Mouse (Mus musculus): Measurements from ENCODE around the gene Gm44596.

Gene Gm44596

DNA sequence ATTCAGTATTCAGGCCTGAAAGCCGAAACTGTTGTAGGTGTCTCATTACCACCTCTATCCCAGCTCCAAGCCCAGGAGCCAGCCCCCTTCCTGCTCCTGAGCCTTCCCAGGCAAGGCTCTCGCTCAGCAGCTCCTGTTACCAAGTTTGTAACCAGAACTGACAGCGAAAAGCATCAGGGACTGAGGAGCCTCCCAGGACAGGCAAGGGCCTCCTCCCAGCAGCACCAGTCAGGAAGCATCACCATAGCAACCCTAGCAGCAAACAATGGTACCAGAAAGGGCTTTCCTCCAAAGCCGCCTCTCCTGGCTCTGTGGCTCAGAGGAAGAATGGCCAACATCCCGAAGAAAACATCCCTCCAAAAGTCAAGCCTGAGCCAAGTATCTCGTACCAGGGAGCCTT, at the start of gene Gm44596, which contains the start of gene Tex52:
Gm44596 (plus strand) TSS at position 312 of the 400 bp plus-strand sequence.
Tex52 (plus strand) TSS at position 265 of the 400 bp plus-strand sequence.
- DNase-seq (ENCODE audit: low read depth, low spot score) = no peak

DNA sequence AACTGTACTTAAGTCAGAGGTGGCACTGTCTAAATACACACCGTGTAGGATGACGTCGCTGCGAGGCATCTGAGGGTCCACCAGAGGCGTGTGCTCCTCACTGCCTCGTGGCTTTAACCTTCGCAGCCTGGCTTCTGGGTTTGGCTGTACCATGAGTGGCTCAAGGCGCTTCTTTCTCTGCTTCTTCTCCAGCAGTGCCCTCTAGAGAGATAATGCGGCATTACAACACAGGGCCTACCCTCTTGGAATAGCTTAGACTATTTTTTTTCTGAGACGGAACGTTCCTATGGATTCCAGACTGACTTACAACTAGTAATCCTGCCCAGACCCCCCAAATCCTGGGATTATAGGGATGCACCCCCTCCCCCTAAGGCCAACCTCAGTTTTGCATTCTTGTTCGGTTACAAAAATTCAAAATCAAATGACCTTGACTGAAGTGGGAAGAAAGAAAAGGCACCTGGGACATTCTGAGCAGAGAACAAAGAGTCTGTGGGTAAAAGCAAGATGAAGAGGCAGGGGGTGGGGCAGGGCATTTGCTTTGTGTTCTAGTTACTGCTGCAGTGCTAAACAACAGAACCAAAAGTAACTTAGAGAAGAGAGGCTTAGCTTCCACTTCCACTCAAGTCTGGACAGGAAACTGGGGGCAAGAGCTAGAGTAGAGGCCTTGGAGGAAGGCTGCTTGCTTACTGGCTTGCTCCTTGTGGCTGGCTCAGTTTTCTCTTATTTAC, 40.7 kb upstream of the Gm44596 start:
- DNase-seq (ENCODE audit: low read depth, low spot score) = no peak

DNA sequence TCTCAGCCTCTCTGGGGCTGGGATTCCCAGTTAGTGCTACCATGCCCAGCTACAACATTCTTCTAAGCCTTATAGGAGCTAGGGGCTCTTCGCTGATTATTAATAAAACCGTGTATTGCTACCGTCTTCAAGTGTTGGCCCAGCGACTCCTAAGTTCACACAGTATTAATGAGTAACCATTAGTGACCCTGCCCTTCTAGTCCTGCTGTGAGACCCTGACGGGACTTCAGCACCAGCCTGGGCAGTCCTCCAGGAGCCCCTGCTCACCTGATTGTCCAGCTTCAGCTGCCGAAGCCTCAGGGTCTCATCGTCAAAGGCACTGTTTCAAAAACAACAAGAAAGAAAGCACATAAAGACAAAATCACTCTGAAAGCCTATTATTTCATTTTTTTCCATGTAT, 37.8 kb upstream of the Gm44596 start:
- DNase-seq (ENCODE audit: low read depth, low spot score) = no peak

DNA sequence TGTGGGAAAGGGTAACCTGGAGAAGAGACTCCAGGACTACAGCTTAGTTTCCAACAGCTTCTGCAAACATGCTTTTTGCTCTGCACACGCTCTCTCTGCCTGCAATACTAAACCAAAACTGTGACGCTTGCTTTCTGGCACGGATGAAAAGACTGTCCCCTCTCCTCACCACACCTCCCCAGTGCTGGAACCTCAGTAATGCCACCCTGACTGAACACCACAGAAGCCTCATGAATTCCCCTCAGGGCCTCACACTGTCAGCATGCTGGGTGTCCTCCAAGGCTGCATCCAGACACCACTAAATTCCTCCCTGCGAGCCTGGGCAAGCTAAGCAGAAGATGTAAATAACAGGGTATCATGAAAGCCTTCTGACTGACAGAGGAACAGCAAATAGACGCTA, 36.4 kb upstream of the Gm44596 start:
- DNase-seq (ENCODE audit: low read depth, low spot score) = no peak

DNA sequence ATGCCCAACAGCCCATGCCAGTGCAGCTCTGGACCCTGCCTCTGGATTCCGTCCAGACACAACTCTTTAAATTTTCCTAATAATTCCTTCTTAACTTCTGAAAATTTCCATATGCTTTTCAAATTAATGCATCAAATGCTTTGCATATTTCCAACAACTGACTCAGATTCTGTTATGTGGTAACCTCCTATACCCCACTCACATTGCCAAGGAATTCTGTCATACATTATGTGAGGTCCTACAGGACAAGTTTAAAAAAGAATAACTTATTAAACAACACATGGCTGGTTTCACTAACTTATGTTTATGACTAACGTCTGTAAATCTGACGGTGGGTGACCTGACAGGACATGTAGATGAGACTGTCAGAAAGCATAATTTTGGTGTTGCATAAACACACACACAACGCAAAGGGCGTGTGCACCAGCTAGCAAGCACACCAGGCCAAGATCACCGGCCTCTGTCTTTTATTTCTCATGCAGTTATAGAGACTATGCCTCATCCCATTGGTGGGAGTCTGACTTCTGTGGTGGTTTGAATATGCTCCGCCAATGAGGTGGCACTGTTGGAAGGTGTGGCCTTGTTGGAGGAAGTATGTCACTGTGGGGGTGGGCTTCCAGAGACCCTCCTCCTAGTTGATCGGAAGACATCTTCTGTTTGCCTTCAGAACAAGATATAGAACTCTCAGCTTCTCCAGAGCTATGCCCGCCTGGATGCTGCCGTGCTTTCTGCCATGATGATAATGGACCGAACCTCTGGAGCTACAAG, 33.2 kb upstream of the Gm44596 start:
- no peak for DNase-seq (ENCODE audit: low read depth, low spot score)

DNA sequence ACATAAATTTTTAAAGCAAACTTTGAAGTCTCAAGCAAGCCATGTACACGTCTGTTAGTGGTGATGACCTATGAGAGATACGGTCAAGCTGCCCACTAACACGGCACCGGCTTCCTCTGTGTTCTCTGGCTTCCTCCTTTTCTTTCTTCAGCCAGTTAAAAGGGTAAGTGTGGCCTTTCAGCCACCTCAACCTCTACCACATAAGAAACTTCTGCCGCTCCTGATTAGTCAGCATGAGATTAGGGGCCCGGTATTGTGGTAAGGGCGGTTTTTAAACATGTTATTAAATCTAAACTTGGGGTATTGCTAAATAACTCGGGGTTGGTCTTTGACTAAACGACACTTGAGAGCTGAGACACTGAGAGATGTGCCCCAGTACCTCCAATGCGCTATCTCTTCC, 29.7 kb upstream of the Gm44596 start:
- DNase-seq (ENCODE audit: low read depth, low spot score) = no peak

DNA sequence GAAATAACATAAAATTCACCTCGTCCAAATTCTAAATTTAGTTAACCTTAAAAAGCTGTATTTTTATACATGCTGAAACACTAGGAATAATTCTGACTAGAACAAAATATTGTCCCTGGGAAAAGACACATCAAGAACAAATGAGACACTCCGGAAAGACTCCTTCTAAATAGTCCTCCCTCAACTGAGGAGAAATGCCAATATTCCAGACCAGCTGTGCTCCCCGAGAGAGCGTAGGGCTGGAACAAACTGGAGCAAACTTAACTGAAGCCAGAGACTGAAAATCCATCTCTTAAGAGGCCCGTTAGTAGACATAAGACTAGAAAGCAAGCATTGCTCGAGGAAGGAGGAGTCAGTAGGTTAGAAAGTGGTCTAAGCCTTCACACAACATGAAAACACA, 28.5 kb upstream of the Gm44596 start:
- no peak for DNase-seq (ENCODE audit: low read depth, low spot score)

DNA sequence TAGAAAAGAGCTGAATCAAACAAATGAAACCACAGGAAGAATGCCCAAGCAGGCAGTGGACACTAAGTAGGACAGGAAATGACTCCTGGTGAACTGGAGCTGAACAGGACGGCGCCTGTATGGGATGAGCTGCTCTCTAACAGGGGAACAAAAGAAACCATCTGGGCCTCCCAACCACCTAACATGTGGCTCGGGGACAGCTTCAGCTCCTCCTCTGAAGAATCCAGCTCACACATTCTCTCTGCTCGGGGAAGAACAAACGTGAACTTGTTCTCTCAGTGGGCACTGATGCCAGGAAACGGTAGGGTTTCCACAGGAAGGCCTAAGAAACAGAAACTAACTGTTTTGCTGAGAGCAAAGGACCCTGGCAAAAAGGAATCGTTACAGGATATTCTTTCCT, 25.6 kb upstream of the Gm44596 start:
- no peak for DNase-seq (ENCODE audit: low read depth, low spot score)

DNA sequence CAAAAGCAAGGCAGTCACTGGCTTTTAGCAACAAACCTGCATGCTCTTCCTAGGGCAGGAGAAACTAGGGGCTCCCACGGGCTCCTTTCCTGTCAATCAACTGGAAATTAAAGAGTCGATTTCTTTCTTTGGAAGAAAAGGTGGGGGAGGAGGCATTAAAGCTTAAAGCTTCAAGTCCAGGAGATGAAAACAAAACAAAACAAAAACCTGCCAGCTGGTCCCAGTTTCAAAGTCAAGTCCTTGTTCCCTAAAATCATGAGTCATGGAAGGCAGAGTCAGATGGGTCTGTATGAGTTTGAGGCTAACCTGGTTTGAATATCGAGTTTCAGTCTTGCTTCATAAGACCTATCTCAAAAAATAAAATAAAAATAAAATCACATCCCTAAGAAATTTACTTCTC, 21.2 kb upstream of the Gm44596 start:
- DNase-seq (ENCODE audit: low read depth, low spot score) = no peak

DNA sequence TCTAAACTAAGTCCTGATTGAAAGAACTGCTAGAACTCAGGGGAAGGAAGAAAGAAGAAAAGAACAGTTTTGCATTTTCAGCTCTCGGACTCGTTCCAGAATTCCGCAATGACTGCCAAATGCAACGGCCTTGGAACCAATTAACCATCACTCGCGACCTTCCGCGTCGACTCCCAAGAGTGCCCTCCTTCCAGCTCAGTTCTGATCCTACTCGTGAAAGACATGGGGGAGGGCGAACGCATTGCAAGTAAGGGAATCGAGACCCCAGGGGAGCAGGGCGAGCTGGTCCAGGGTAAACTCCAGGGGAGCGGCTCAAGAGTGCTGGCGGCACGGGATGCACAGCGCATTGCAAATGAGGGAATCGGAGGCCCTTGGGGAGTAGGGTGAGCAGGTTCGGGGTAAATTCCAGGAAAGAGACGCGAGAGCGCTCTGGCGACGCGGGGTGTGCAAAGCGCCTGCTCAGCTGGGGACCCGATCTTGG, 20.1 kb upstream of the Gm44596 start:
- no peak for DNase-seq (ENCODE audit: low read depth, low spot score)

DNA sequence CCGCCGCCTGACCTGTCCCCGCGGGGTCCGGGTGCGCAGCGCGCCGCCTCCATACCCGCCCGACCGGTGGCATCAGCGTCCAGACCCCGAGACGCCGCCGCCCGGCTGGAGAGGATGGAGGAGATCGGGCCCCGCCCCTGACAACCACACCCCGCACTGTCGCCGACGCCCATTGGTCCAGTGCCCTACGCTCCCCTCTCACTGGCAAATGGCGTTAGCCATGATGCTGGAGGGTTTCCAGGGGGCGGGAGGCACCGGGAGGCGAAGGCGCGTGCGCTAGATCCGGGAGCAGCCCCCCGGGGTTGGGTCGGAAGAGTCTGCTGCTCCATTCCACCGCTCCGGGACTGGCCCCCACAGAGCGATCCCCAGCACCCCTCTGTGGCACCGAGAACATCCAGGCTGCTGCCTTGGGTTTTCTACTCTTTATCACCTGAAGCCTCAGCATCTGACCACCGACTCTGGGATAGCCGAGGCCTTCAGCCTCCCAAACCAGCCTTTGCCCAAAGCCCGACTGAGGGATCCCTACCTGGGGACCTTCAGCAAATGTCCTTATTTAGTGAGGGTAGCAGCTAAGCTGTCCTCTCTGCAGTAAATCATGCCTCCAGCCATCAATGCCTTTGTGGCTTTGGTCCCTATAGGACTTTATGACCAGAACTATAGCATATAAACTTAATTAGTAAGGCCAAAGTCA, 19.4 kb upstream of the Gm44596 start, which contains the start of gene Tulp3:
Tulp3 (minus strand) TSS at position 126 of the 691 bp plus-strand sequence.
- peak; percentile 70 for DNase-seq (ENCODE audit: low read depth, low spot score)

DNA sequence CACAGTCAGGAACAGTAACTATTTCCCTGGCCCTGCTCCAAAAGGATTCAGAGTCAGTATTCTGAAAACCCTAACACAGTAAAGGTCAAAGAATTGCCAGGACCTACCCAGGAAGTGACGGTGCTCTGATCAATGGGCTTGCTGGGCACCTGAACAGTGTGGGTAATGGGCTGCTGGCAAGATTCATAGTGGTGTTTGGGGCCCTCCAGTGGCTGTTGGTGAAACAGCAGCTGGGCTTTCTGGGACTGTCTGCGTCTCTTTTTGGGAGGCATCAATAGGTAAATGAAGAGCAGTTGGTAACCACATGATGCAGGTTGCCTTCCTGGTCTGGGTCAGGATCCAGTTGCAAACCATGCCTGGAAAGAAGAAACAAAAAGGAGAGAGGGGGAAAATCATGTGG, 16.3 kb upstream of the Gm44596 start:
- DNase-seq (ENCODE audit: low read depth, low spot score) = no peak

DNA sequence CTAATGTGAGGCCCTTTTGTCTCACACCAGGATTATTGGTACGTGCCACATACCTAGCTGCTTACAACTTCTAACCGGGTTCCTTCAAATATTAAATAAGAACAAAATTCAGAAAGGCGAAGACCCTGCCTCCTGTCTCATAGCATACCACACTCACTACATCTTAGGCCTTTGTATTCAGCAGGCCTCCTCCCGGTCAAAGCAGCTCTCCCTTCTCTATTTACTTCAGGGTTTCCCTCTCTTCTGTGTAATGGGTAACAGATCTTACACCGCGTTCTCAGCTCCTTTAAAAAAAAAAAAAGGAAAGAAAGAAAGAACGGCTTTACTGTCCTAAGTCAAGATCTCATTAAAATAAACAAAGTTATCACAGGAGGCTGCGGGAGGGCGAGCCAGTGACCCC, 13.4 kb upstream of the Gm44596 start:
- DNase-seq (ENCODE audit: low read depth, low spot score) = no peak

DNA sequence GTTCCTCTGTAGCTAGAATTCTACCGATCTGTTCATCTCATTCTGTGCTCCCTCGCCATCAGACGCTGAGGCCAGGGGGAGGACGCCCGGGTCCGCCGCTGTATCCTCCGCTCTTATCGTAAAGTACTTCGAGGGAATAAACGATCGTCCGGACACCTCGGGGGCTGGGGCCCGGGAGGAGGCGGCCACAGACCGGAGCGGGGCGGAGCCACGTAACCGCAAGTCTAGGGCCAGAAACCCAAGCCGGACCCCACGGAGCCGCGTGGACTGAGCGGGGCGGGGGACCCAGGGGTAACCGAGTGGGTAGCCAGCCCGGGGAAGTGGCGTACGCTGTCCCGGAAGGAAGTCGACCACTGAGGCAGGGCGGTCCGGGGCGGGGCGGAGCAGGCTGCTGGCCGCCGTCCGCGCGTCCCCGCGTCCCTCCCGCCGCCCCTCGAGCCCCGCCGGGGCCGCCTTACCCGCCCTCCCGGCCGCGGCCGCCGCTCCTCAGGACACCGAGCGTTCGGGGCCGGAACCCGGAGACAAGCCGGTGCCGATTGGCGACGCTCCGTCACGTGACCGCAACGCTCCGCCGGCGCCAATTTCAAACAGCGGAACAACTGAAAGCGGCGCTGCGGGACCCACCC, 12.8 kb upstream of the Gm44596 start, which contains the start of the genes Rhno1 and Foxm1:
Rhno1 (minus strand) TSS at position 531 of the 626 bp plus-strand sequence.
Foxm1 (plus strand) TSS at position 587 of the 626 bp plus-strand sequence.
- no peak for DNase-seq (ENCODE audit: low read depth, low spot score)

DNA sequence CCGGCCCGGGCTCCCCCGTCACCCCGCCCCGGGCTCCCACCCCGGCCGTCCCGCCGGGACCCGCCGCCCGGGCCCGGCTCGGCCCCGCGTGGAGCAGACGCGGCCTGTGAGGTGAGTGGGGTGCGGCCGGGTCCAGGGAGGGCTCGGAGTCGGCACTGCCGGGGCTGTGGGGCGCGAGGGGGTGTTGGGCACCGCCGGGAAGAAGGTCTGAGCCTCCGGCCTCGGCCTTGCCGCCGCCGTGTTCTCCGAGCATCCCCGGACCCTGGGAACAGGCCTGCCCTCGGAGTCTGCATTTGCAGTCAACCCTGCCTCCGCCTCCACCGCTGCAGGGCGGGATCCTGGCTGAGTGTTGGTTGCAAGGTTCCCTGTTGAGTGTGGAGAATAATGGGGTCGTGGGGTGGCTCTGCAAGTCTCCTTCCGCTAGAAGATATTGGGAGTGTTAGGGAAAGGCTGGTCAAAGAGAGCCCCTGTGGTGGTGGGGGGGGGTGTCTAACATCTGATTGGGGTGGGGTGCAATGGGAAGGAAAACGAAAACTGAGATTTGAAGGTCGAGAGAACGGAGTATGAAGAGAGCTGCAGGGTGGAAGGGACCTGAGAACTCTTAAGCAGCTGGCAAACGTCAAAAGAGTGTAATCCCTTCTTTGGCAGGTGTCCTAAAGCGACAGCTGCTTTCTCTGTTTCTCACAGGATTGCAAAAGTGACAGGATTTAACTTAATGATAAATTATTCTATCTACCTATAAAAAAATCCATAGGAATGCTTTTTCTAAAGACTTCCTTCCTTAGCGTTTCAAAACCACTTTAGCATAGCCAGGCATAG, 12.1 kb upstream of the Gm44596 start:
- DNase-seq (ENCODE audit: low read depth, low spot score) = no peak

DNA sequence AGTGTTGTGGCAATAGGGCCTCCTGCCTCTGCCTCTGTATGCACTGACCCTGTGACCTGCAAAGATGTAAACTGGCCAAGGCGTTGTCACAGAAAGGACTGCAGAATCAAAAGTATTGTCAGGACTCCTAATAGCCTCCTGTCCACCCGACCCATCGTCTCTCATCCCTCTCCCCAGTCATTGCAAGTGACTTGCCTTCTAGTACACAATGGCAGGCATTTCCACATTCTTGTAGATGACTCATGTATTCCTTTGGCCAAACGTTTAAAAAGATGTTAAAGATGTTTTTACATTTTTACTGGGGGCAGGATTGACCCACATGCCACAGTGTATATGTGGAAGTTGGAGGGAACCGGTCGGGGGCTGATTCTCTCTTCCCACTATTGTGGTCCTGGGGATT, 10.6 kb upstream of the Gm44596 start:
- no peak for DNase-seq (ENCODE audit: low read depth, low spot score)

DNA sequence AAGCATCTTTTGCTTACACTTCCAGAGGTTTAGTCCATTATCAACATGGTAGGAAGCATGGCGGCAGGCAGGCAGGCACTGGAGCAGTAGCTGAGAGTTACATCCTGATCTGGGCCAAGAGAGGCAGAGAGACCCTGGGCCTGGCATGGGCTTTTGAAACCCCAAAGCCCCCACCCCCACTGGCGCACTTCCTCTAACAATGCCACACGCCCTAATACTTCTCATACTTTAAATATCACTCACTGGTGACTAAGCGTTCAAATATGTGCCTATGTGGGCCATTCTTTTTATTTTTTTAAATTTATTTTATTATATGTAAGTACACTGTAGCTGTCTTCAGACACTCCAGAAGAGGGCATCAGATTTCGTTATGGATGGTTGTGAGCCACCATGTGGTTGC, 8.8 kb upstream of the Gm44596 start:
- no peak for DNase-seq (ENCODE audit: low read depth, low spot score)

DNA sequence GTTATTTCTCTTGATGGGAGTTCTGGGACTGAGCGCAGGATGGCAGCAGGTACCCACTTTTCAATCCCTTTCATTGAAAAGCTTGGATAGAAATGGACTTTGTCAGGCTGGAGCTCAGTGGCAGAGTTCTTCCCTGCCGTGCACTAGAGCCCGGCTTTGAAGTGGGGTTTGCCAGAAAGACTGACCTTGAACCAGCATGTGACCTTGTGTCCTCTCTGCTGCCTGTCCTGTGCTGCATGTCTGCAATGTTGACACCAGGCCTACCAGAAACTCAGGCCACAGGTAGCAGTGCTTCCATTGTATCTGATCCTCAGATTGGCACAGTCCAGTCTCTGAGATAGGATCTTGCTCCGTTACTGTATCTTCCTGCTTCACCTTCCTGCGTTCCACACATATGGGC, 5.3 kb upstream of the Gm44596 start:
- no peak for DNase-seq (ENCODE audit: low read depth, low spot score)

DNA sequence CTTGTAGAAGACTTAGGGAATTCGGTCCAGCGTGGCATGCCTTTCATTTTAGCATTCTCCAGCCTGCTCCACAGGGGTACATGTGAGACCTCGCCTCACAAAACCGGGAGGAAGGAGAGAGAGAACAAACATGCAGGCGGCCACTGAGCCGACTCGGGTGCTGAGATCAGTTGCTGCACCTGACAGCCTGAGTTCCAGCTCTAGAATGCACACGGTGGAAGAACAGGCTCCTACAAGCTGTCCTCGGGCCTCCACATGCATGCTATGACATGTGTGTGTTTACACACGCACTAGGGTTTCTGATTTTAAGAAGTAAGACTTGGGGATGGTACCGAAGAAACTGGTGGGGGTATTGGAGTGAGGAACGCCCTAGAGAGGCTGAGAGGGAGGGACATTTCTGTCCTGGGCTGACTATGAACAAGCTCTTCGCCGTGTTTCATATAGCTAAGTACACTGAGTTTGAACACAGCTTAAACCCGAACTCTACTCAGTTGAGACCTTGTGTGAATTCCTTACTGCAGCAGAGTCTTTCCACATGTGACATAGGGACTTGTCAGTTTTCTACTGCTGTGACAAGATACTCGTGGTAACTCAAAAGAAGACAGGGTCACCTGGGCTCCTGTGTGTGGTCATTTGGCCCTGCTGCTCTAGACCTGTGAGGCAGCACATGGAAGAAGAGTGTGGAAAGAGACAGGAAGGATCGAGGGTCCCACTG, 1.2 kb downstream of the Gm44596 start:
- DNase-seq (ENCODE audit: low read depth, low spot score) = no peak

DNA sequence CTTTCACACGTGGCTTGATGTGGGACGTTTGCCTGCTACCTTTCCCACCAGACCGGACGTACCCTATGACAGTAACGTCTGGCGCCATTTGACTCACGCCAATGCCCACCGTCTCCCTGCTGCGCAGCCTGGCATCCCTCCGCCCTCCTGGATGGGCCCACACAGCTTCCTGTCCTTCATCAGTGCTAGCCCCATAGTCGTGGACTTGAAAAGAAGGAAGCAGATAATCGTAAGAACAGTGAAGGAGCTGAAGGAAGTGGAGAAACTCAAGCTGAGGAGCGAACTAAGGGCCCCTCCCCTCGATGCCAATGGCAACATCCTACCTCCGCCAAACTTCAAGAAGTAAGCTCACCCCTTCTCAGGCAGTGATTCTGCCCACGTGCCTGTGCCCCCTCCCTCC, 4.3 kb downstream of the Gm44596 start:
- DNase-seq (ENCODE audit: low read depth, low spot score) = no peak
